Mouse (Mus musculus): Measurements from ENCODE around the gene Gins1. TPM values are rescaled to one million over a fixed set of nuclear protein-coding genes. Genes with fewer than 3 reads are reported as not detected.

The Gins1 gene
- polyA plus RNA-seq, 1 experiment: not detected

DNA sequence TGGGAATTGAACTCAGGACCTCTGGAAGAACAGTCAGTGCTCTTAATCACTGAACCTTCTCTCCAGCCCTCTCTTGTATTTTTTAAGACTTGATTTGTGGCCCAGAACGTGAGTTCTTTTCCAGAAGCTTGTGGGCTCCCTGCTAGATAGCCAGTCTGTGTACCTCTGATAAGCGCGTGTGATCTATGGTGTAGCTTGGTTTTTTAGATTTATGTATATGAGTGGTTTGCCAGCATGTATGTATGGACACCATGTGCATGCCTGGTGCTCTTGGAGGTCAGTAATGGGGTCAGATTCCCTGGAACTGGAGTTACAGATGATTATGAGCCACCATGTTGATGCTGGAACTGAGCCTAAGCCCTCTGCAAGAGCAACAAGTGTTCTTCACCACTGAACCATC, 15.3 kb downstream of the Gins1 start:
- Histone ChIP-seq H3K4me3 (ENCODE audit: insufficient read depth, low read depth, low read length) (no peak overlapping the region), H3K27ac (ENCODE audit: insufficient read depth, low read depth, low read length) (no peak overlapping the region), H3K4me1 (ENCODE audit: control insufficient read depth, insufficient read depth, low read length) (no peaks in the 10 kb centered on the region)
- WGBS: 92% methylated on average over 3 of the region's 3 CpGs
- no peak for TF ChIP-seq CTCF (IDR thresholded peaks at IDR 0.05; ENCODE audit: insufficient read depth, low read depth, low read length)
- no peak for TF ChIP-seq POLR2A (IDR thresholded peaks at IDR 0.05; ENCODE audit: insufficient read depth, low read depth, low read length)

GRCm38 (mm10) chr2:150921697-150922096, 16.5 kb downstream of the Gins1 start:
- WGBS: 80% methylated on average over 6 of the region's 6 CpGs
- Histone ChIP-seq H3K4me3 (ENCODE audit: insufficient read depth, low read depth, low read length) (no peak overlapping the region), H3K27ac (ENCODE audit: insufficient read depth, low read depth, low read length) (no peak overlapping the region), H3K4me1 (ENCODE audit: control insufficient read depth, insufficient read depth, low read length) (no peaks in the 10 kb centered on the region)
- TF ChIP-seq POLR2A (IDR thresholded peaks at IDR 0.05; ENCODE audit: insufficient read depth, low read depth, low read length) (no peak), CTCF (IDR thresholded peaks at IDR 0.05; ENCODE audit: insufficient read depth, low read depth, low read length) (no peak)

- no peak for TF ChIP-seq CTCF (IDR thresholded peaks at IDR 0.05; ENCODE audit: insufficient read depth, low read depth, low read length)
- TF ChIP-seq POLR2A (IDR thresholded peaks at IDR 0.05; ENCODE audit: insufficient read depth, low read depth, low read length): no peak
- H3K4me3 ChIP-seq (ENCODE audit: insufficient read depth, low read depth, low read length): no peak overlapping the region
- WGBS: 92% methylated on average over 4 of the region's 4 CpGs
- H3K4me1 ChIP-seq (ENCODE audit: control insufficient read depth, insufficient read depth, low read length): no peaks in the 10 kb centered on the region
- H3K27ac ChIP-seq (ENCODE audit: insufficient read depth, low read depth, low read length): no peak overlapping the region
Measured at GRCm38 (mm10) chr2:150922165-150922564, 17.0 kb downstream of the Gins1 start.

DNA sequence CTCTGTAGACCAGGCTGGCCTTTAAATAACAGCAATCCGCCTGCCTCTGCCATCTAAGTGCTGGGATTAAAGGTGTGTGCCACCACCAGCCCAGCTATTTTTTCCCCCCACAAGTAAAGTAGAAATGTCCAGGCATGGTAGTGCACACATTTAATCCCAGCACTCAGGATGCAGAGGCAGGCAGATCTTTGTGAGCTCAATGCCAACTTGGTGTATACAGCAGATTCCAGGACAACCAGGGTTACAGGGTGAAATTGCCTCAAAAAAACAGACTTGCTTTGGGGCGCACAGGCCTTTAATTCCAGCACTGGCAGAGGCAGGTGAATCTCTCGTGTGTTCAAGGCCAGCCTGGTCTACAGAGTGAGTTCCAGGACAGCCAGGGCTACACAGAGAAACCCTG, 17.8 kb downstream of the Gins1 start:
- no peak for TF ChIP-seq POLR2A (IDR thresholded peaks at IDR 0.05; ENCODE audit: insufficient read depth, low read depth, low read length)
- TF ChIP-seq CTCF (IDR thresholded peaks at IDR 0.05; ENCODE audit: insufficient read depth, low read depth, low read length): no peak
- no peaks in the 10 kb centered on the region for H3K4me1 ChIP-seq (ENCODE audit: control insufficient read depth, insufficient read depth, low read length)
- no peak overlapping the region for H3K4me3 ChIP-seq (ENCODE audit: insufficient read depth, low read depth, low read length)
- WGBS: 96% methylated on average over 3 of the region's 3 CpGs
- H3K27ac ChIP-seq (ENCODE audit: insufficient read depth, low read depth, low read length): no peak overlapping the region

- no peak for TF ChIP-seq POLR2A (IDR thresholded peaks at IDR 0.05; ENCODE audit: insufficient read depth, low read depth, low read length)
- no peak for TF ChIP-seq CTCF (IDR thresholded peaks at IDR 0.05; ENCODE audit: insufficient read depth, low read depth, low read length)
- H3K4me3 ChIP-seq (ENCODE audit: insufficient read depth, low read depth, low read length): no peak overlapping the region
- WGBS: 46% methylated on average over 7 of the region's 7 CpGs
Measured at GRCm38 (mm10) chr2:150923505-150923904, 18.3 kb downstream of the Gins1 start.

DNA sequence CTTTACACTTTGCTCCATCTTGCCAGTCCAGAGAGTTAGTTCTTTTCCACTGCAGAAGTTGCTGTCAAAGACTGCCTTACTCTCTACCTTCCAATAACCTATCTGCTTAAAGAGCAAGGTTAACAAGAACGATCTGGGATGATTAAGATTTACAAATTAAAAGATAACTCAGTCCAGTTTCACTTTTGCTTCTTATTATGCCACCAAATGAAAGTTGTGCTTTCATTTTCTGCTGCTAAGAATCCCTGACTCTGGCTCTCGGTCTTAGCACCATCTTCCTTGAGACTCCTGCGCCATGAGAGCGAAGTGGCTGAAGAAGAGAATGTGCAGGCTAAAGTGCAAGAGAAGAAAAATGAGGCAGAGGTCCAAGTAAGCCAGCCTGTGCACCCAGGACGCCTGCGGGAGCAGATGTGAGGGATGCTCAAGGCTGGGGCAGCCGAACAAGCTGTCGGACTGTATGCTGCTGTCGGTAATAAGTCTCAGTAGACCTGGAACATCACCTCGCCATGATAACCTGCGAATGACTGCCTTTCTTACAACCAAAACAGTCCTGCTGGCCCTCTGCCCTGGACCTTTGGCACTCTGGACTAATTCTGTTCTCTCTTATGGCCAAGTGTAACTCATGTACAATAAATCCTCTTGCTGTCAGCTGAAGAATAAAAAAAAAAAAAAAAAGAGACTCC, 22.0 kb downstream of the Gins1 start:
- H3K4me3 ChIP-seq (ENCODE audit: insufficient read depth, low read depth, low read length): no peak overlapping the region
- TF ChIP-seq CTCF (IDR thresholded peaks at IDR 0.05; ENCODE audit: insufficient read depth, low read depth, low read length) (no peak), POLR2A (IDR thresholded peaks at IDR 0.05; ENCODE audit: insufficient read depth, low read depth, low read length) (no peak)
- no peak overlapping the region for H3K27ac ChIP-seq (ENCODE audit: insufficient read depth, low read depth, low read length)
- peaks cover 2% of the 10 kb centered on the region for H3K4me1 ChIP-seq (ENCODE audit: control insufficient read depth, insufficient read depth, low read length)
- WGBS: 92% methylated on average over 11 of the region's 11 CpGs

More at GRCm38 (mm10) chr2:150923505-150923904, 18.3 kb downstream of the Gins1 start:
- H3K27ac ChIP-seq (ENCODE audit: insufficient read depth, low read depth, low read length): no peak overlapping the region
- H3K4me1 ChIP-seq (ENCODE audit: control insufficient read depth, insufficient read depth, low read length): no peaks in the 10 kb centered on the region

DNA sequence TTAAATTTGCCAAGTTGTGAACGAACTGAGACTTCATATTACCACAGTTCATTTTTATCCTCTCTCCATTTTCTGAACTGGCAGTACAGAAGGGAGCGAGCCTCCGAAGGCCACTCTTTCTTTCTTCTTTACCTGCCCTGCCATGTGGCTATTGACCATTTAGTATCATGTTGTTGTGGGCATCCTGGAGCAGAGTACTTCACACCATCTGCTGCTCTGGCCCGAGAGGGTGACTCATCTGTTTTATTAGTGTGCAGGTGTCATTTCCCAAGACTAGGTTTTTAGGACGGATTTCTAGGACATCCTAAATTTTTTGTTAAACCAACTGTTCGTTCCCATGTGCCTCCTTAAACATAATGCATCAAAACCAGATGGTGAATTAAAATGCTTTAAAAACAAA, 24.0 kb downstream of the Gins1 start:
- 94% methylated on average over 6 of the region's 6 CpGs for WGBS
- Histone ChIP-seq H3K4me1 (ENCODE audit: control insufficient read depth, insufficient read depth, low read length) (peaks cover 2% of the 10 kb centered on the region), H3K27ac (ENCODE audit: insufficient read depth, low read depth, low read length) (no peak overlapping the region), H3K4me3 (ENCODE audit: insufficient read depth, low read depth, low read length) (no peak overlapping the region)
- TF ChIP-seq POLR2A (IDR thresholded peaks at IDR 0.05; ENCODE audit: insufficient read depth, low read depth, low read length) (no peak), CTCF (IDR thresholded peaks at IDR 0.05; ENCODE audit: insufficient read depth, low read depth, low read length) (no peak)

DNA sequence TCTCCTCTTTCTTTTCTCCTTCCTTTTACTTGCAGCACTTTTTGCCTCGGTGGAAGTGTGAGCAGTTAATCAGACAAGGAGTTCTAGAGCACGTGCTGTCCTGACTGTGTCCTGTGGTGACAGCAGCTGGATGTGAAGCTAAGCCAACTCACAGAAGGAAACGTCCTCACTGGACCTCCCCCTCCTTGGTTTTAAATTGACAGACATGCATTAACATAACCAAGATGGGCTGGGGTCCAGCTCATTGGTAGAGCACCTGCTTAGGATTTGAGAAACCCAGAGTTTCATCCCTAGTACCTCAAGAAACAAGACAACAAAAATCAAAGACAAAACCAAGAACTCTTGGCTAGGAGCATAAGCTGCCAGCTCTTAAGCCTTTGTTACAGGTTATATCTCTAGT, 25.6 kb downstream of the Gins1 start:
- Histone ChIP-seq H3K4me1 (ENCODE audit: control insufficient read depth, insufficient read depth, low read length) (peaks cover 2% of the 10 kb centered on the region), H3K4me3 (ENCODE audit: insufficient read depth, low read depth, low read length) (no peak overlapping the region), H3K27ac (ENCODE audit: insufficient read depth, low read depth, low read length) (no peak overlapping the region)
- 13% methylated on average over 3 of the region's 3 CpGs for WGBS
- TF ChIP-seq POLR2A (IDR thresholded peaks at IDR 0.05; ENCODE audit: insufficient read depth, low read depth, low read length): no peak
- TF ChIP-seq CTCF (IDR thresholded peaks at IDR 0.05; ENCODE audit: insufficient read depth, low read depth, low read length): no peak

DNA sequence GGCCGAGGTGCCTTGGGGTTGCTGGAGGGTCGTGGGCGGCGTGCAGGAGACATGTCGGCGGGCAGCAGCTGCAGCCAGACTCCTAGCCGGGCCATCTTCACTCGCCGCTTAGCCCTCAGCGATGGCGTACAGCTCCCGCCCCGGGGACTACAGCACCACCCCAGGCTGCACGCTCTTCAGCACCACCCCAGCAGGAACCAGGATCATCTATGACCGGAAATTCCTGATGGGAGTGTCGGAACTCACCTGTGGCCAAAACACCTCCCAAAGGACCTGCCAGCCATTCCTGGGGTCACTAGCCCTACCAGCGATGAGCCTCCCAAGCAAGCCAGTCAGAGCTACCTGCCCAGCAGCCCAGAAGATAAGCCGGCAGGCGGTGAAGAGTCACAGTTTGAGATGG, 28.3 kb downstream of the Gins1 start:
- 87% methylated on average over 19 of the region's 19 CpGs for WGBS
- H3K27ac ChIP-seq (ENCODE audit: insufficient read depth, low read depth, low read length): no peak overlapping the region
- H3K4me1 ChIP-seq (ENCODE audit: control insufficient read depth, insufficient read depth, low read length): peaks cover 2% of the 10 kb centered on the region
- TF ChIP-seq CTCF (IDR thresholded peaks at IDR 0.05; ENCODE audit: insufficient read depth, low read depth, low read length): no peak
- TF ChIP-seq POLR2A (IDR thresholded peaks at IDR 0.05; ENCODE audit: insufficient read depth, low read depth, low read length): no peak
- H3K4me3 ChIP-seq (ENCODE audit: insufficient read depth, low read depth, low read length): no peak overlapping the region

All from olfactory bulb, adult 2 months (tissue).